Mouse (Mus musculus): ENCODE results near the gene Cnnm2.

GRCm38 (mm10) chr19:46724411-46724810 lies 37.0 kb upstream of the Cnnm2 start:
- no peak for TF ChIP-seq POLR2A (IDR thresholded peaks at IDR 0.05; ENCODE audit: extremely low read depth, insufficient read depth, low read length)
- no peak for TF ChIP-seq CTCF (IDR thresholded peaks at IDR 0.05; ENCODE audit: low read depth, low read length)
